Mouse (Mus musculus) forebrain, postnatal 0 days (tissue): ENCODE measurements around the gene Mcur1. TPM values are rescaled to one million over a fixed set of nuclear protein-coding genes. Genes with fewer than 3 reads are reported as not detected.

Experiments
- ATAC-seq: fragments of 200-750 bp; cut with Nextera tagmentation; 2 replicates; pipeline ENCODE4 v1.8.0; 2017; ENCODE audit warnings: mild to moderate bottlenecking, moderate library complexity
- DNase-seq: peaks from one replicate; pipeline ENCODE4 v3.0.0-alpha.2; 2015
- H3K27ac ChIP-seq: fragments of 300-500 bp; sonication (generic); 2 replicates; pipeline ENCODE4 v1.5.1; 2014; ENCODE audit warnings: low read depth, mild to moderate bottlenecking, antibody characterized with exemption, low read length, moderate library complexity, mixed read lengths
- H3K27me3 ChIP-seq: fragments of 300-500 bp; sonication (generic); 2 replicates; pipeline ENCODE4 v1.6.1; 2014; ENCODE audit warnings: mild to moderate bottlenecking, low read length, mixed read lengths; ENCODE audit not compliant: insufficient read depth
- H3K36me3 ChIP-seq: fragments of 300-500 bp; sonication (generic); 2 replicates; pipeline ENCODE4 v1.6.1; 2014; ENCODE audit warnings: mild to moderate bottlenecking, moderate library complexity; ENCODE audit not compliant: insufficient read depth
- H3K4me1 ChIP-seq: fragments of 300-500 bp; sonication (generic); 2 replicates; pipeline ENCODE4 v1.6.1; 2014; ENCODE audit warnings: antibody characterized with exemption; ENCODE audit not compliant: insufficient read depth
- H3K4me2 ChIP-seq: fragments of 300-500 bp; sonication (generic); 2 replicates; pipeline ENCODE4 v1.6.1; 2014; ENCODE audit warnings: low read depth, mild to moderate bottlenecking, moderate library complexity
- H3K4me3 ChIP-seq: fragments of 300-500 bp; sonication (generic); 2 replicates; pipeline ENCODE4 v1.5.1; 2014; ENCODE audit warnings: low read depth, low read length, mixed read lengths
- H3K9ac ChIP-seq: fragments of 300-500 bp; sonication (generic); 2 replicates; pipeline ENCODE4 v1.6.1; 2014; ENCODE audit warnings: mild to moderate bottlenecking
- H3K9me3 ChIP-seq: fragments of 300-500 bp; sonication (generic); 2 replicates; pipeline ENCODE4 v1.6.1; 2016; ENCODE audit warnings: low read length
- CTCF ChIP-seq: sonication (generic); IDR thresholded peaks from 2 replicates; pipeline ENCODE4 v1.5.1; 2016; ENCODE audit warnings: antibody characterized with exemption, control low read depth, low read depth
- WGBS: fragments of 180-500 bp; shearing (Covaris S2); extraction: QIAGEN DNeasy Blood & Tissue Kit; methylation state at CpG from one replicate; pipeline ENCODE4 v1.1.7; 2014; 5-methylcytosine and 5-hydroxymethylcytosine counted together
- polyA plus RNA-seq: library from polyadenylated mRNA; unstranded; fragments of >200 nt; fragmentation: Nextera tagmentation; extraction: Ambion mirVana; gene quantifications from 2 replicates; pipeline ENCODE4 v1.2.1, GENCODE M21; 2015
- total RNA-seq: library from RNA; depleted of rRNA; stranded (reverse); fragments of >200 nt; gene quantifications from 2 replicates; pipeline ENCODE4 v1.2.3, GENCODE M21; 2014

The Mcur1 gene
- total and polyA plus RNA-seq, 2 experiments from 2014 or later = 8.6 to 9.8 TPM

- Histone ChIP-seq H3K27me3 (no peaks in the 10 kb centered on the region), H3K4me3 (no peak overlapping the region), H3K9ac (no peak overlapping the region), H3K9me3 (no peaks in the 10 kb centered on the region), H3K4me2 (no peak overlapping the region), H3K27ac (no peak overlapping the region), H3K4me1 (no peaks in the 10 kb centered on the region), H3K36me3 (no peaks in the 10 kb centered on the region)
- no peak for ATAC-seq
- 95% methylated on average over 5 of the region's 5 CpGs for WGBS
- no peak for TF ChIP-seq CTCF
- DNase-seq = no peak
Observed at GRCm38 (mm10) chr13:43580661-43581060, 20.7 kb upstream of the Mcur1 start.

- Histone ChIP-seq H3K27me3 (no peaks in the 10 kb centered on the region), H3K4me3 (no peak overlapping the region), H3K9ac (no peak overlapping the region), H3K4me1 (no peaks in the 10 kb centered on the region), H3K9me3 (no peaks in the 10 kb centered on the region), H3K36me3 (no peaks in the 10 kb centered on the region), H3K4me2 (no peak overlapping the region), H3K27ac (no peak overlapping the region)
- ATAC-seq (peak; percentile 26; the same call in 1 of the 2 replicates), DNase-seq (peak; percentile 63)
- 26% methylated on average over 18 of the region's 18 CpGs for WGBS
- peak; percentile 80 for TF ChIP-seq CTCF
Observed at GRCm38 (mm10) chr13:43579740-43580139, 19.7 kb upstream of the Mcur1 start.

GRCm38 (mm10) chr13:43577766-43578165 is 17.8 kb upstream of the Mcur1 start:
- WGBS = 56% methylated on average over 12 of the region's 12 CpGs
- no peaks in the 10 kb centered on the region for H3K36me3 ChIP-seq
- TF ChIP-seq CTCF = no peak
- no peaks in the 10 kb centered on the region for H3K4me1 ChIP-seq
- H3K4me3 ChIP-seq = no peak overlapping the region
- H3K9ac ChIP-seq = no peak overlapping the region
- H3K27ac ChIP-seq = no peak overlapping the region
- H3K4me2 ChIP-seq = no peak overlapping the region
- peak; percentile 38 for DNase-seq
- no peaks in the 10 kb centered on the region for H3K9me3 ChIP-seq
- ATAC-seq = no peak
- no peaks in the 10 kb centered on the region for H3K27me3 ChIP-seq

GRCm38 (mm10) chr13:43577254-43577653 is 17.3 kb upstream of the Mcur1 start:
- H3K27me3 ChIP-seq = no peaks in the 10 kb centered on the region
- no peaks in the 10 kb centered on the region for H3K36me3 ChIP-seq
- no peak overlapping the region for H3K27ac ChIP-seq
- no peaks in the 10 kb centered on the region for H3K4me1 ChIP-seq
- TF ChIP-seq CTCF = peak; percentile 42; the same call in 1 of the 2 replicates
- H3K9me3 ChIP-seq = no peaks in the 10 kb centered on the region
- no peak for ATAC-seq
- 69% methylated on average over 5 of the region's 5 CpGs for WGBS
- H3K4me3 ChIP-seq = no peak overlapping the region
- no peak for DNase-seq
- H3K9ac ChIP-seq = no peak overlapping the region
- no peak overlapping the region for H3K4me2 ChIP-seq

- Histone ChIP-seq H3K9me3 (no peaks in the 10 kb centered on the region), H3K9ac (no peak overlapping the region), H3K27me3 (no peaks in the 10 kb centered on the region), H3K27ac (no peak overlapping the region), H3K36me3 (no peaks in the 10 kb centered on the region), H3K4me2 (no peak overlapping the region), H3K4me3 (no peak overlapping the region), H3K4me1 (no peaks in the 10 kb centered on the region)
- no peak for ATAC-seq
- TF ChIP-seq CTCF = no peak
- 81% methylated on average over 5 of the region's 5 CpGs for WGBS
- no peak for DNase-seq
Observed at GRCm38 (mm10) chr13:43575431-43575830, 15.4 kb upstream of the Mcur1 start.

GRCm38 (mm10) chr13:43573979-43574378 is 14.0 kb upstream of the Mcur1 start:
- Histone ChIP-seq H3K9ac (no peak overlapping the region), H3K4me1 (no peaks in the 10 kb centered on the region), H3K4me3 (no peak overlapping the region), H3K27me3 (no peaks in the 10 kb centered on the region), H3K36me3 (no peaks in the 10 kb centered on the region), H3K9me3 (no peaks in the 10 kb centered on the region), H3K4me2 (no peak overlapping the region), H3K27ac (no peak overlapping the region)
- DNase-seq (no peak), ATAC-seq (no peak)
- TF ChIP-seq CTCF = no peak
- 57% methylated on average over 2 of the region's 2 CpGs for WGBS

GRCm38 (mm10) chr13:43567141-43567891 is 7.3 kb upstream of the Mcur1 start:
- H3K36me3 ChIP-seq = no peaks in the 10 kb centered on the region
- H3K9ac ChIP-seq = no peak overlapping the region
- H3K27me3 ChIP-seq = no peaks in the 10 kb centered on the region
- WGBS = 46% methylated on average over 25 of the region's 25 CpGs
- 0 out of 2 replicates have a peak, but pooled peaks cover 3% of the 10 kb centered on the region for H3K4me1 ChIP-seq
- TF ChIP-seq CTCF = no peak
- H3K9me3 ChIP-seq = no peaks in the 10 kb centered on the region
- DNase-seq (peak; percentile 63), ATAC-seq (peak; percentile 50; the same call in 1 of the 2 replicates)
- H3K4me3 ChIP-seq = no peak overlapping the region
- 0 out of 2 replicates have a peak overlapping the region, but pooled peaks have one; percentile 4 for H3K4me2 ChIP-seq
- 0 out of 2 replicates have a peak overlapping the region, but pooled peaks have one; percentile 54 for H3K27ac ChIP-seq
